Mouse (Mus musculus) embryonic fibroblast, embryonic 13.5 days (primary cell): Measurements from ENCODE around the gene Lrrc56.

ENCODE experiments used
- CTCF ChIP-seq: IDR thresholded peaks from 2 replicates; pipeline ENCODE4 v1.5.1; 2011; ENCODE audit warnings: mild to moderate bottlenecking, control low read depth, low read length, moderate library complexity, borderline replicate concordance; ENCODE audit not compliant: insufficient read depth
- POLR2A ChIP-seq: IDR thresholded peaks from 2 replicates; pipeline ENCODE4 v1.6.1; 2011; ENCODE audit warnings: low read depth, mild to moderate bottlenecking, control low read depth, low read length, moderate library complexity

GRCm38 (mm10) chr7:141155362-141155761 lies 38.6 kb upstream of the Lrrc56 start:
- TF ChIP-seq POLR2A (no peak), CTCF (no peak)
